Mouse (Mus musculus) megakaryocyte-erythroid progenitor cell, adult 5-6 weeks (primary cell): ENCODE data around the gene Sst. TPM values are rescaled to one million over a fixed set of nuclear protein-coding genes. Genes with fewer than 3 reads are reported as not detected.

Experiments used
- ATAC-seq: replicated peaks from 2 replicates; pipeline ENCODE4 v1.8.0; 2016; ENCODE audit warnings: mild to moderate bottlenecking, inconsistent platforms; ENCODE audit not compliant: severe bottlenecking, poor library complexity, low FRiP score, low TSS enrichment
- total RNA-seq, 2 experiments: library from RNA; stranded (forward) in 1 of 2; stranded (reverse) in 1 of 2; fragments of 200-1000, 215-1000 nt in 1 of 2; fragments of >200 nt in 1 of 2; fragmentation: Nextera tagmentation in 1 of 2; gene quantifications; 2 replicates each; pipeline ENCODE4 v1.2.3; 2014 to 2017

Sst gene
- total RNA-seq, 2 experiments from 2014 or later = not detected

DNA sequence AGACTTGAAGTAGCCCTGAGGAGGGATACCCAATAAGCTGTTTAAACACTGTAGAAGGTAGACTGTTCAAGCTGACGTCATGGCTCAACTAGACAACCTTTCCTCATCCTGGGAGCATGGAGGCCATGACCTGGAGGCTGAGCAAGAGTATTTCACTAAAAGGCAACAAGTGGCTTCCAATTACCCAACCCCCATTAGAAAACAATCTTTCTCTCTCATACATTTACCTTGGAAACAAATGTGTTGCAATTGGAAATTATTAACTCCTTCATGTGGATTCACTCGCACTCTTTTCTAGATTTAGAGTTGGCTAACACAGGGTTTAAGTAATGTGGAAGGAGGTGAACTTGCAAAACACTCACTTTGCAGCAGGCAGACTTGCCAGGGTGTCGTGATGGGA is 4.4 kb upstream of the Sst start:
- ATAC-seq = no peak

DNA sequence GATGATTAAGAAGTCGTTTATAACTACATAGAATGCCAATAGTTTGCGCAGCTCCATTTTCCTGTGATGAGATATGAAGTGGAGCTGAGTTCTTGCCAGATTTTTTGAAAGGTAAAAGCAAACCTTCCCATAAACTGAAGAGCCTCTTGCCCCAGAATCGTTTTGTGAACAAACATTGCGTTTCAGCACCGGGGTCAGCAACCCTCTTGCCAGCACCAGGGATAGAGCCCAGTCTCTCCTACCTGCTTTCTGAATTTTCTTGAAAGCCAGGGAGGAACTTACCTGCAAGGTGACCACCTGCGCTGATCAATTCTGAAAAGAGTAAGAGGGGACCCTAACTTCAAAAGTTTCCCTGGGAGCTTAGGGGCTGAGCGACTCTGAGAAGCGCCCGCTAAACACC is 607 bp downstream of the Sst start:
- no peak for ATAC-seq

DNA sequence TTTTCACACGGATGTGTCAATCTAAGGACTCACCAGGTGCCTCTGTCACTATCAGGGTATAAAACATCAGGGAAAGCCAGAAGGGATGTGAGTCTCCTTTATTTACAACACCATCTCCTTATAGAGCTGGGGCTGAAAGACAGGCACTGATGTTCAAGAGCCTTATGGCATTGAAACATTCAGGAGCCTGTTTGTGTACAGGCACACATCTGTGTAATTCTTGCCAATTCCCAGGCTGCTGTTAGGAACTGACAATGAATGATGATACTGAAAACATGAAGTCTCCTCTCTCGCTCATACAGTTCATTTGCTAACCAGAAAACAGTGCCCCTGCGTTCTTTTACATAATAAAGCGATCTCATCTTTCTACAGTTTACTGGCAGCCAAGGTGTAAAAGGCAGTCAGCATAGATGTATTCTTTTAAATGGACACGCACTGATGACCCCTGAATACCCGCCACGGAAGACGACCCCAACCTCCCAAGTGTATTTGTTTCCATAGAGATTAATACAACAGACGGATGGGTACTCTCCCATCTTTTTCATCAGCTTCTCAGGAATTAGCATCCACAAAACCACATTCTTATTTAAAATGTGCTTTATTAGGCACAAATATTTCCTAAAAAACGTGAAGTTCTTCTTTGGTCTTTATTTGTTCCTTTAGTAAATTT is 2.7 kb downstream of the Sst start:
- no peak for ATAC-seq

DNA sequence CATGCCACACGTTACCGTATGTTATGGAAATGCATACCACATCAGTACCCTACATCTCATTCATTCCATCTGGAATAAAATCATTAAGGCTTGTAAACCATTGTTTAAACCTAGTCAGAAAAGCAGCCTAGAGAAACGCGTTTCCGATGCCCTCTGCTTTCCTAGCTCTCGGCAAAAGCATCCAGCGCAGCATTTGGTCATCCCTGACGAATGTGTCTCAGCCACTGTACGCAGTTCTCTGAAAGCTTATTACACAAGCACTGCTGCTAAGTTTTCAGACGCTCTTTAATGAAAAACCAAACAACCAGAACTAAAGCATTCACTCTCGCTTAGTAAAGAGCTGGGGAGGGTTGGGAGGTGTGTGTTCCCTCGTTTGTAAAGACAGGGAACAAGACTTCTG is 5.7 kb downstream of the Sst start:
- ATAC-seq = no peak

DNA sequence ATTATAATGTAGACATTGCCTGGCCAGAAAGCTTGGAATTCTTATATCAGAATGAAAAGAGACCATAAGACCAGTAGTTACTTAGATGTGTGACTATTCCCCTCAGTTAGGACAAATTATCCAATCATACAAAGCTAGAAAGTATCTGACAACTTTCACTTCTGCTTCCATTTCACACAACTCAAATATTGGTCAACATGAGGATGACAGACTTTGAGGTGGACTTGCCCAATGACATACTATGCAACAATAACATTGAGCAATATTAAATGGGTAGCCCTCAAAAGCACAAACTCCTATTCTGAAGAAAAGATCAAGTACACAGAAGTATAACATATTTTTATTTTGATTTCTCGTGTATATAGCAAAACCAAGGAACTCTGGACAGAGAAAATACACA is 35.5 kb downstream of the Sst start:
- no peak for ATAC-seq

DNA sequence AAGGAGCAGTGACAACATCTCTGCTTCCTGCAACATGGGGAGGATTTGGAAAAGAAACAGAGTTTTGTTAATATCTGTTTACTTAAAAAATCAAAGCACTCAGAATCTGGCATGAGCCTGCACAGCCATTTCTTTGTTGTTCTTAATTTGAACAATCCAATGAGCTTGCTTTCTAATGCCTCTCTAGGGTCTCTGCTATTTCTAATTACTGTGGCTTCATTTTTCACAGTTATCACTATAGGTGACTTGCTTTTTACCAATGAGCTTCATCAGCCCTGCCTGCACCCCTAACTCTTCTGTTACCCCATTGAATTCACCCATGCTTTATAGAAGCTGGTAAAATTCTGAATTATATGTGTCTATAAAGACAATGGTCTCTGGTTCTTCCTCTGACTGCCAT is 41.0 kb downstream of the Sst start:
- ATAC-seq = no peak

DNA sequence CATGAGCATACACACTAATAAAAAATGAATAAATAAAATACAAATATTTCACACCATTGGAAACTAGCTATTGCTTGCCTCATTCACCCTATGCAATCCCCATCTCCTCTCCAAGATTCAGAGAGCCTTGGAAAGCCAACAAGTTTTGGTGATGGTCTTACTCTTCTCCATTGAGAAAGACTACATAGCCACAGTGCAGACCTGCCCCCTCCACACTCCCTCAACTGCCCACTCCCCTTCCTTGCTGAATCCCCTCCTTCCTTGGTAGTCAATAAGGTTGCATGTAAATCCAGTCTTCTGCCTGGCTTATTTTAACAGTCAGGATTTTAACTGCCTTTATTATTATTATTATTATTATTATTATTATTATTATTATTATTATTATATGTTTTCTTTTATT is 41.6 kb downstream of the Sst start:
- ATAC-seq = no peak

DNA sequence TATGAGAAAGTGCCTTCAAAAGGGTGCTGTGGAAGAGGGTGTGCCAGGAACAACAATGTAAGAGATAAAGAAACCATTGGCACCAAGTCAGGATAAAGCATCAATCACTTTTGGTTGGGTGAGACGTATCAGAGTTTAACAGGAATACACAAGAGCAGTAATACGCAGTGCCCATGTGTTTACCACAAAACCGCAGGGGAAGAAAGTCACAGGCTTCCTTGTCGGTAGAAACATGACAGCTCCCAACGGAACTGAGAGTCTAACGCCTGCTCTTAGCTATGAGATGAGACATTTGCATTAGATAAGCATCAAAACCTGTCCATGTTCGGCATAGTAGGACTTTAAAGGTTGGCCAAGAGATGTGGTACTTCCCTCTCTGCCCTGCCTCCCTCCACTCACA is 46.1 kb downstream of the Sst start:
- peak; percentile 70 for ATAC-seq

DNA sequence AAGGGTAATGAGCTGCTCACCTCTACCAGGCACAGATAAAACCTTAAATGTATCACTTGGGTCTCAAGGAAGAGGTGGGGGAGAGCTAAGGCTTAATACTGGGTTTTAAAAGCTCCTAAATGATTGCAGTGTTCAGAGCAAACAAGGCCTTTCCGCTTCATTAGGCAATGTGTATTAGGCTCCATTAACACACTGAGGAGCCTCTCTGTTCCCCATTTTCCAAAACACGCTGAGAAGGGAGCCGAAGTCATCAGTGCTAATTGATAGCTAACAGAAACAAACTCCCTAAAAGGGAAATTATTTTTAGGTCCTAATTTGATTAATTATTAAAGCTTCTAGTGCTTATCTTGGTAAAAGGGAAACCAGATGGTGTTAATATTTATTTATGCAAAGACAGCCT is 48.1 kb downstream of the Sst start:
- ATAC-seq = no peak

Other genes starting within 250 kb of the Sst start
- not detected in 2 replicates for gene Rtp2, start 41.4 kb upstream of the Sst start, total RNA-seq (2014; fragmentation: Nextera tagmentation)
- not detected in 2 replicates for gene Rtp2, start 41.4 kb upstream of the Sst start, total RNA-seq (2017)
- not detected in 2 replicates for gene Gm37419, start 97.5 kb upstream of the Sst start, total RNA-seq (2014; fragmentation: Nextera tagmentation)
- not detected in 2 replicates for gene Gm37419, start 97.5 kb upstream of the Sst start, total RNA-seq (2017)
- gene Bcl6, start 97.9 kb upstream of the Sst start, total RNA-seq (2014; fragmentation: Nextera tagmentation) = 1.2 TPM in 1 of 2 replicates, not detected in the other
- 0.61 and 1.3 TPM in 2 replicates for gene Bcl6, start 97.9 kb upstream of the Sst start, total RNA-seq (2017)